ENCODE assay signal across 10 mouse cellular contexts in the genomic region with DNA sequence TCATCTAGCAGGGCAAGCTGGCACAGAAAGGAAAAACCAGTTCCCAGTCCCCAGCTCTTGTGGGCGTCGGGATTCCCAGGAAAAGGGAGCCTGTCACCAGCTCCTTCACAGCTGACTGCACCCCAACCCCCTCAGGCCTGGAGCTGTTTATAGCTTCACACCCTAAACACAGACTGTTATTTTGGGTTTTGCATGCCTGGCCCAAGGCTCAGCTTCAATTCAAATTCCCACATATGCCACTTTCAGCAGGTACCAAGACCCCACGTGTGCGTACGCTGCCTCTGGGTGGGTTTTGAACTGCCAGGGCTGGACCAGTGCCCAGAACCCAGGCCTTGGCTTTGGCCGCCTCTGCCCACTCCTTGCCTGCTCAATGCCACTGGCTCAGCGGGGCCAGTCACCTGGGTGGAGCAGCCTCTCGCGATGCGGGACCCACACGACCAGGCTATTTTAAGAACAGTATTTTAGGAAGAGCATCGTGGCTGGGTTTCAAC.
DNase-seq lines count a peak whose midpoint lies in the region; ATAC-seq and TF ChIP-seq lines count a peak whose summit lies in the region.
"Had no signal": no experiment of that assay in that cellular context is flagged by ENCODE, and none has a peak within 500 bp of the region (broad histone marks: within the 10 kb centered on the region; RNA-seq: fewer than 3 reads in every experiment).

No protein-coding gene starts in this region.

- TF ChIP-seq CTCF in midbrain, postnatal 0 days (IDR thresholded peaks at IDR 0.05): no peak

- H3K4me2 ChIP-seq in midbrain, postnatal 0 days (ENCODE audit: low read depth, low read length, poor library complexity, severe bottlenecking): no peak overlapping the region
- no peak overlapping the region for H3K4me2 ChIP-seq in midbrain, embryonic 14.5 days (ENCODE audit: low read length)
- H3K4me2 ChIP-seq: lung, embryonic 15.5 days had no signal

- DNase-seq in midbrain, postnatal 0 days (ENCODE audit: low spot score): peak; percentile 58
- no peak for DNase-seq in midbrain, embryonic 14.5 days
- DNase-seq in frontal cortex, postnatal 14 days (ENCODE audit: low spot score in 2 of 2): peak; percentile 31 to 45
- peak; percentile 47 to 65 for DNase-seq in heart, postnatal 36 days
- DNase-seq in left cerebral cortex, postnatal 10 days (ENCODE audit: extremely low spot score in 1 of 2, low spot score in 2 of 2): peak; percentile 51 to 52
- DNase-seq in adipocyte (ENCODE audit: low spot score): no peak
- DNase-seq in natural killer cell, adult 2 months (ENCODE audit: low spot score in 2 of 2): no peak

- intact Hi-C loops in heart, postnatal 36 days (cut with DNase I): no loop called here
- intact Hi-C loops in left cerebral cortex, postnatal 10 days (cut with DNase I): no loop called here

- 65% methylated on average over 12 of the region's 12 CpGs for WGBS in midbrain, postnatal 0 days
- WGBS in midbrain, embryonic 14.5 days: 75% methylated on average over 12 of the region's 12 CpGs

- no peak overlapping the region for H3K9ac ChIP-seq in midbrain, postnatal 0 days (replicated peaks; ENCODE audit: low read length, poor library complexity, severe bottlenecking)
- H3K9ac ChIP-seq in midbrain, embryonic 14.5 days (replicated peaks; ENCODE audit: low read length): no peak overlapping the region
- H3K9ac ChIP-seq: lung, embryonic 15.5 days had no signal

- H3K4me1 ChIP-seq in midbrain, postnatal 0 days (ENCODE audit: insufficient read depth, low read length): no peaks in the 10 kb centered on the region
- no peaks in the 10 kb centered on the region for H3K4me1 ChIP-seq in midbrain, embryonic 14.5 days (ENCODE audit: control insufficient read depth, insufficient read depth, low read length)
- H3K4me1 ChIP-seq: lung, embryonic 15.5 days had no signal

- H3K27ac ChIP-seq in midbrain, postnatal 0 days (ENCODE audit: low read depth, low read length): no peak overlapping the region
- H3K27ac ChIP-seq in midbrain, embryonic 14.5 days (replicated peaks; ENCODE audit: low read depth, low read length): no peak overlapping the region
- H3K27ac ChIP-seq: lung, embryonic 15.5 days had no signal

- no peak overlapping the region for H3K4me3 ChIP-seq in midbrain, postnatal 0 days (ENCODE audit: low read depth, low read length)
- no peak overlapping the region for H3K4me3 ChIP-seq in midbrain, embryonic 14.5 days (replicated peaks; ENCODE audit: low read depth, low read length)
- H3K4me3 ChIP-seq: erythroblast, embryonic 14.5 days; lung, embryonic 15.5 days had no signal

- no peaks in the 10 kb centered on the region for H3K36me3 ChIP-seq in midbrain, postnatal 0 days (ENCODE audit: insufficient read depth, low read length)
- no peaks in the 10 kb centered on the region for H3K36me3 ChIP-seq in midbrain, embryonic 14.5 days (ENCODE audit: control insufficient read depth, insufficient read depth, low read length)
- H3K36me3 ChIP-seq: lung, embryonic 15.5 days had no signal

- no peaks in the 10 kb centered on the region for H3K27me3 ChIP-seq in midbrain, postnatal 0 days (ENCODE audit: insufficient read depth, low read length)
- H3K27me3 ChIP-seq in midbrain, embryonic 14.5 days (ENCODE audit: control insufficient read depth, insufficient read depth, low read length): no peaks in the 10 kb centered on the region
- H3K27me3 ChIP-seq: lung, embryonic 15.5 days had no signal

- no peak for ATAC-seq in midbrain, postnatal 0 days (ENCODE audit: low FRiP score)
- ATAC-seq in midbrain, embryonic 14.5 days (ENCODE audit: low FRiP score, low TSS enrichment): no peak
- no peak for ATAC-seq in monocyte, adult 5-6 weeks (replicated peaks; ENCODE audit: insufficient number of reproducible peaks, low FRiP score, low TSS enrichment, poor library complexity, severe bottlenecking)

- no peaks in the 10 kb centered on the region for H3K9me3 ChIP-seq in midbrain, postnatal 0 days (ENCODE audit: low read length)
- H3K9me3 ChIP-seq in midbrain, embryonic 14.5 days (ENCODE audit: control insufficient read depth, low read length): no peaks in the 10 kb centered on the region
- H3K9me3 ChIP-seq: lung, embryonic 15.5 days had no signal

Comparison
In these comparisons a context has a peak if more than half of its experiments do, and no peak if none do; other contexts are left out.
1. DNase-seq: peak in midbrain, postnatal 0 days (single experiment), frontal cortex, postnatal 14 days (2 of 2), heart, postnatal 36 days (2 of 2) and left cerebral cortex, postnatal 10 days (2 of 2); none in midbrain, embryonic 14.5 days (single experiment), adipocyte (single experiment) and natural killer cell, adult 2 months (0 of 2).